Mouse (Mus musculus) natural killer cell, adult 2 months (primary cell): ENCODE measurements around the gene Olfr1326-ps1.

Experiments used
- DNase-seq, 2 experiments: peaks; one replicate each; pipeline ENCODE4 v3.0.0; 2022; ENCODE audit warnings: low spot score in 2 of 2

The Olfr1326-ps1 gene

DNA sequence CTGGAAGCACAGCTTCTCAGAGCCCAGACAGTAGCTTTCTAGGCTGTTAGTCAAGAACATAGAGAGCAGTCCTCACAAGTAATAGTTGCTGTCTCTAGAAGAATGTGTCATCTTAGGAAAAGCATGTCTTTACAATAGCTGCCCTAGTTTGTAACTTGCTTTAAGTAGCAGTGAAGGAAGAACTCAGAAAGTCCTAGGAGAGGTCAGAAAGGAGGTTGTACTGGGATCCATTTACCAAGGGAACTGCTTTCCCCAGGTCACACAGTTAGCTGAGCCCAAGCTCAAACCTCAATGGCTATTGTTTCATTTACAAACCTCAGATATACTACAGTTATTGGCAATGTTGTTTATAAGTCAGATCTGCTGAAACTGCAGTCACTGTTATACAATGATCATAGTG lies at the start of gene Olfr1326-ps1:
Olfr1326-ps1 (minus strand) TSS at position 101 of the 400 bp plus-strand sequence.
- no peak for DNase-seq

DNA sequence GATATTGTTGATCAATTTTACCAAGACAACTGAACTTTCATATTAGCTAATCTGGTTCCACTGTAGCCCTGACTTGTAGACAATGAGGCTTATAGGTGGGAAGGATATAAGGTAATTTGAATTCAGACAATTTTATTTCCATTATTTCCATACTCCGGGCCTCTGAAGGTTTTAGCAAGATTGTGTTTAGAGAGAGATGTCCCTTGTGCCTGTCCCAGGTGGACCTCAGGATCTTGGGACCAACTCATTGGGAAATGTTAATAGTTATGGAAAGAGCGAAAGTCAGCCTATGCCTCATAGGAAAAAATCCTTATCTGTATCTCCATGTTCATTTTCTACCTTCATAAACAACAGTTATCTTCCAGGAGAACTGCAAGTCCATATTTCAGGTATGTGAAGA lies 17.7 kb upstream of the Olfr1326-ps1 start, which contains the start of gene Olfr1325:
Olfr1325 (plus strand) TSS at position 301 of the 400 bp plus-strand sequence.
- DNase-seq: no peak
